Mouse (Mus musculus) heart, embryonic 12.5 days (tissue): ENCODE results near the gene Sema4a. TPM values are rescaled to one million over a fixed set of nuclear protein-coding genes. Genes with fewer than 3 reads are reported as not detected.
A peak's percentile ranks its signal among the peaks of the same experiment; 100 is the strongest.

Source experiments
- ATAC-seq: fragments of 200-750 bp; cut with Nextera tagmentation; 2 replicates; pipeline ENCODE4 v1.8.0; 2017; ENCODE audit warnings: moderate TSS enrichment, moderate library complexity; ENCODE audit not compliant: insufficient number of reproducible peaks, low FRiP score
- H3K27ac ChIP-seq: fragments of 300-500 bp; sonication (generic); 2 replicates; pipeline ENCODE4 v1.5.1; 2016; ENCODE audit warnings: mild to moderate bottlenecking, moderate library complexity; ENCODE audit not compliant: poor library complexity, severe bottlenecking
- H3K27me3 ChIP-seq: fragments of 300-500 bp; sonication (generic); replicated peaks from 2 replicates; pipeline ENCODE4 v1.6.1; 2016; ENCODE audit warnings: mild to moderate bottlenecking, moderate library complexity
- H3K36me3 ChIP-seq: fragments of 300-500 bp; sonication (generic); 2 replicates; pipeline ENCODE4 v1.6.1; 2016; ENCODE audit warnings: mild to moderate bottlenecking, moderate library complexity
- H3K4me1 ChIP-seq: fragments of 300-500 bp; sonication (generic); replicated peaks from 2 replicates; pipeline ENCODE4 v1.6.1; 2016; ENCODE audit warnings: mild to moderate bottlenecking
- H3K4me2 ChIP-seq: fragments of 300-500 bp; sonication (generic); 2 replicates; pipeline ENCODE4 v1.6.1; 2016; ENCODE audit warnings: mild to moderate bottlenecking, moderate library complexity
- H3K4me3 ChIP-seq: fragments of 300-500 bp; sonication (generic); 2 replicates; pipeline ENCODE4 v1.5.1; 2016; ENCODE audit warnings: mild to moderate bottlenecking
- H3K9ac ChIP-seq: fragments of 300-500 bp; sonication (generic); 2 replicates; pipeline ENCODE4 v1.6.1; 2016; ENCODE audit warnings: mild to moderate bottlenecking, moderate library complexity
- H3K9me3 ChIP-seq: fragments of 300-500 bp; sonication (generic); replicated peaks from 2 replicates; pipeline ENCODE4 v1.6.1; 2016; ENCODE audit warnings: mild to moderate bottlenecking, moderate library complexity
- WGBS: fragments of 180-500 bp; shearing (Covaris S2); methylation state at CpG from one replicate; pipeline ENCODE4 v1.1.7; 2016; 5-methylcytosine and 5-hydroxymethylcytosine counted together
- polyA plus RNA-seq: library from polyadenylated mRNA; unstranded; fragments of >200 nt; fragmentation: Nextera tagmentation; extraction: Ambion mirVana; gene quantifications from 2 replicates; pipeline ENCODE4 v1.2.1, GENCODE M21; 2016

Gene Sema4a
- polyA plus RNA-seq, 1 experiment from 2014 or later, result 1.3 TPM

DNA sequence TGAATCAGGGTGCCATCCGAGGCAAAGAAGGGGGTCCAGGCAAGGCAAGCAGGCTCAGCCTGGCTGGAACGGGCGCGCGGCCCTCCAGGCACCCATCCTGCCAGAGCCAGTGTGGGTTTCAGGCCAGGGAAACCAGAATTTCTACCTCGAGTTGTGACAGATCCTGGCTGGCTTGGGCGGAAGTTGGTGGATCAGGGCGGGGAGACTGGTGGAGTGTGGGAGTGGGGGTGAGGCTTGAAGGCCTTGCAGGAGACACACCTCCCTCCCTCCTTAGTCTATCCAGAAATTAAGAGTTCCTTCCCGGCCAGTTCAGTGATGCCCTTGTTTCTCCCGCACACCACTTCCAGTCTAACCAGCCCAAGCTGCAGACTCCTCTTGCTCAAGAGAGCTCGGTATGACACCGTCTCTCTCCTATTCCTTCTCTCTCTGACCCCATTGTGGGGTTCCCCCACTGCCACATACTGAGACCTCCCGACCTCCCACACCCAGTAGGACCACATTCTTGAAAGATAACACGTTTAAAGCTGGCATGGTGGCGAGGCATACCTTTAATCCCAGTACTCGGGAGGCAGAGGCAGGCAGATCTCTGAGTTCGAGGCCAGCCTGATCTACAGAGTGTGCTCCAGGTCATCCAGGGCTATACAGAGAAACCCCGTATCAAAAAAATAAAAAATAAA, 5.3 kb downstream of the Sema4a start:
- H3K9ac ChIP-seq, result 0 out of 2 replicates have a peak overlapping the region, but pooled peaks have one; percentile 33
- 60% methylated on average over 18 of the region's 18 CpGs for WGBS

GRCm38 (mm10) chr3:88454762-88455587, 6.0 kb downstream of the Sema4a start:
- Histone ChIP-seq H3K9me3 (no peaks in the 10 kb centered on the region), H3K36me3 (no peaks in the 10 kb centered on the region), H3K27me3 (peaks cover 96% of the 10 kb centered on the region), H3K4me2 (no peak overlapping the region), H3K27ac (no peak overlapping the region), H3K4me1 (peaks cover 23% of the 10 kb centered on the region), H3K9ac (0 out of 2 replicates have a peak overlapping the region, but pooled peaks have one; percentile 33), H3K4me3 (no peak overlapping the region)
- ATAC-seq, result no peak
- 44% methylated on average over 9 of the region's 9 CpGs for WGBS

More for the DNA sequence above, 5.3 kb downstream of the Sema4a start:
- ATAC-seq, result no peak
- H3K36me3 ChIP-seq, result no peaks in the 10 kb centered on the region
- H3K4me3 ChIP-seq, result no peak overlapping the region
- no peak overlapping the region for H3K27ac ChIP-seq
- H3K9me3 ChIP-seq, result no peaks in the 10 kb centered on the region
- peaks cover 96% of the 10 kb centered on the region for H3K27me3 ChIP-seq
- H3K4me1 ChIP-seq, result peaks cover 17% of the 10 kb centered on the region
- no peak overlapping the region for H3K4me2 ChIP-seq

GRCm38 (mm10) chr3:88453986-88454385, 7.0 kb downstream of the Sema4a start:
- H3K36me3 ChIP-seq, result no peaks in the 10 kb centered on the region

GRCm38 (mm10) chr3:88453369-88453768, 7.6 kb downstream of the Sema4a start:
- H3K36me3 ChIP-seq, result no peaks in the 10 kb centered on the region
- ATAC-seq, result no peak
- peaks cover 93% of the 10 kb centered on the region for H3K27me3 ChIP-seq
- H3K4me1 ChIP-seq, result peaks cover 29% of the 10 kb centered on the region
- no peak overlapping the region for H3K27ac ChIP-seq
- H3K9me3 ChIP-seq, result no peaks in the 10 kb centered on the region
- no peak overlapping the region for H3K4me3 ChIP-seq
- WGBS, result 44% methylated on average over 8 of the region's 8 CpGs
- no peak overlapping the region for H3K4me2 ChIP-seq
- H3K9ac ChIP-seq, result no peak overlapping the region

More at GRCm38 (mm10) chr3:88453986-88454385, 7.0 kb downstream of the Sema4a start:
- no peak for ATAC-seq
- no peak overlapping the region for H3K9ac ChIP-seq
- no peaks in the 10 kb centered on the region for H3K9me3 ChIP-seq
- H3K27me3 ChIP-seq, result peaks cover 96% of the 10 kb centered on the region
- no peak overlapping the region for H3K4me3 ChIP-seq
- H3K4me2 ChIP-seq, result no peak overlapping the region
- 73% methylated on average over 8 of the region's 8 CpGs for WGBS
- peaks cover 33% of the 10 kb centered on the region for H3K4me1 ChIP-seq
- H3K27ac ChIP-seq, result no peak overlapping the region

GRCm38 (mm10) chr3:88452716-88453115, 8.3 kb downstream of the Sema4a start:
- WGBS, result 64% methylated on average over 6 of the region's 6 CpGs
- Histone ChIP-seq H3K27me3 (peaks cover 86% of the 10 kb centered on the region), H3K9me3 (no peaks in the 10 kb centered on the region), H3K36me3 (no peaks in the 10 kb centered on the region), H3K4me1 (peaks cover 35% of the 10 kb centered on the region), H3K4me2 (no peak overlapping the region), H3K9ac (no peak overlapping the region), H3K27ac (no peak overlapping the region), H3K4me3 (no peak overlapping the region)
- no peak for ATAC-seq

GRCm38 (mm10) chr3:88452246-88452645, 8.7 kb downstream of the Sema4a start:
- no peak overlapping the region for H3K27ac ChIP-seq
- H3K27me3 ChIP-seq, result peaks cover 82% of the 10 kb centered on the region
- WGBS, result 68% methylated on average over 5 of the region's 5 CpGs
- no peaks in the 10 kb centered on the region for H3K9me3 ChIP-seq
- H3K36me3 ChIP-seq, result no peaks in the 10 kb centered on the region
- no peak overlapping the region for H3K9ac ChIP-seq
- no peak for ATAC-seq
- peaks cover 38% of the 10 kb centered on the region for H3K4me1 ChIP-seq
- H3K4me2 ChIP-seq, result no peak overlapping the region
- no peak overlapping the region for H3K4me3 ChIP-seq

GRCm38 (mm10) chr3:88450379-88451131, 10.4 kb downstream of the Sema4a start:
- no peaks in the 10 kb centered on the region for H3K9me3 ChIP-seq
- H3K27me3 ChIP-seq, result peaks cover 74% of the 10 kb centered on the region
- H3K36me3 ChIP-seq, result no peaks in the 10 kb centered on the region
- peaks cover 34% of the 10 kb centered on the region for H3K4me1 ChIP-seq
- H3K4me3 ChIP-seq, result no peak overlapping the region
- no peak overlapping the region for H3K27ac ChIP-seq
- 67% methylated on average over 12 of the region's 12 CpGs for WGBS
- H3K4me2 ChIP-seq, result no peak overlapping the region
- no peak for ATAC-seq
- no peak overlapping the region for H3K9ac ChIP-seq

DNA sequence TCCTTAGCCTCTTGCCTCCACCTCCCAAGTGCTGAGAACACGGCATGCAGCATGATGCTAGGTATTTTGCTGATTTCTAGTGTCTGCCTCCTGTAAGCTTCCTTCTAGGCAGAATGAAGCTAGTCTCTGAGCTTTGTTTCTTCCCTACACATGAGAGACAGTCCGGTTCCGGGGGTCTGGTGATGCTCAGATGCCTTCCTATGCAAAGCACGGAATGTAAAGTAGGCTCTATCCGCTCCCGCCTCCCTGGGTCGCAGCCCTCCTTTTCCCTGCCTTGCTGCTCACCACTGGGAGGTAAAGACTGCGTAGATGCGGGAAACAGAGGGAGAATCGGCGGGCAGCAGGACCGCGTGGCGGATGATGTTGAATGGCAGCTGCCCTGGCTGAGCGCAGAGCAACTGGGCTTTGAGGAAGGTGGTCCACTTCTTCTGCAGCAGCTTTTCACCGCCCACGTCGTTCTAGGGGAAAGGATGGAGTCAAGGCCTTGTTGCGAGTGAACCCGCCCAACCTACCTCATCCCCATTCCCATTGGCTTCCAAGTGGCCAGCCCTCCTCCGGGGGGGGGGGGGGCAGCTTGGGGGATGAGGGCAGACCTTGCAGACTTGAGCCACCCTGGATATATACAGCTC, 11.5 kb downstream of the Sema4a start:
- Histone ChIP-seq H3K4me2 (peak overlapping the region; percentile 59), H3K36me3 (no peaks in the 10 kb centered on the region), H3K27me3 (peaks cover 66% of the 10 kb centered on the region), H3K9ac (peak overlapping the region; percentile 17; the same call in 1 of the 2 replicates), H3K27ac (no peak overlapping the region), H3K4me1 (peaks cover 28% of the 10 kb centered on the region), H3K4me3 (peak overlapping the region; percentile 20), H3K9me3 (no peaks in the 10 kb centered on the region)
- ATAC-seq, result peak; percentile 52; the same call in 1 of the 2 replicates
- 8% methylated on average over 21 of the region's 21 CpGs for WGBS

GRCm38 (mm10) chr3:88448443-88448842, 12.5 kb downstream of the Sema4a start:
- Histone ChIP-seq H3K27ac (no peak overlapping the region), H3K27me3 (peaks cover 55% of the 10 kb centered on the region), H3K4me1 (peaks cover 28% of the 10 kb centered on the region), H3K9ac (no peak overlapping the region), H3K9me3 (no peaks in the 10 kb centered on the region), H3K4me2 (no peak overlapping the region), H3K4me3 (no peak overlapping the region), H3K36me3 (no peaks in the 10 kb centered on the region)
- WGBS, result 83% methylated on average over 8 of the region's 8 CpGs
- no peak for ATAC-seq

- H3K4me3 ChIP-seq, result no peak overlapping the region
- no peaks in the 10 kb centered on the region for H3K36me3 ChIP-seq
- no peak overlapping the region for H3K4me2 ChIP-seq
- 52% methylated on average over 8 of the region's 8 CpGs for WGBS
- H3K9me3 ChIP-seq, result no peaks in the 10 kb centered on the region
- peaks cover 28% of the 10 kb centered on the region for H3K4me1 ChIP-seq
- no peak overlapping the region for H3K9ac ChIP-seq
- peaks cover 48% of the 10 kb centered on the region for H3K27me3 ChIP-seq
- no peak overlapping the region for H3K27ac ChIP-seq
- no peak for ATAC-seq
These were observed 13.3 kb downstream of the Sema4a start for GRCm38 (mm10) chr3:88447676-88448183.
